Mouse (Mus musculus) adrenal gland, postnatal 36 days (tissue): ENCODE measurements around the gene Trem3. TPM values are rescaled to one million over a fixed set of nuclear protein-coding genes. Genes with fewer than 3 reads are reported as not detected.

ENCODE experiments used
- DNase-seq, 2 experiments: peaks; one replicate each; pipeline ENCODE4 v3.0.0; 2021; ENCODE audit warnings: mixed read lengths in 1 of 2
- long read RNA-seq, 2 experiments: library from polyadenylated mRNA; stranded (forward); transcript quantifications; one replicate each; pipeline ENCODE4 v2.0.0; 2021; ENCODE audit warnings: borderline sequencing depth in 2 of 2
- total RNA-seq, 2 experiments: library from RNA; stranded (reverse); gene quantifications; 2 replicates each; pipeline ENCODE4 v1.2.3; 2021

The Trem3 gene
- not detected for total RNA-seq
- long read RNA-seq, experiment 1: 0 reads
- long read RNA-seq, experiment 2: 0 reads

GRCm38 (mm10) chr17:48247221-48247928, at the start of gene Trem3:
Trem3 (plus strand) TSS chr17:48247777.
- no peak for DNase-seq

- no peak for DNase-seq
These were observed 44.5 kb upstream of the Trem3 start for GRCm38 (mm10) chr17:48203086-48203485.

- no peak for DNase-seq
These were observed 35.0 kb upstream of the Trem3 start for GRCm38 (mm10) chr17:48212596-48212995.

- DNase-seq: no peak
These were observed 34.1 kb upstream of the Trem3 start for GRCm38 (mm10) chr17:48213511-48213910.

GRCm38 (mm10) chr17:48215429-48215828, 32.1 kb upstream of the Trem3 start:
- no peak for DNase-seq

GRCm38 (mm10) chr17:48230680-48231079, 16.9 kb upstream of the Trem3 start:
- no peak for DNase-seq

- DNase-seq: no peak
These were observed 15.1 kb upstream of the Trem3 start, which contains the start of gene Trem1 for GRCm38 (mm10) chr17:48232518-48232917. Trem1 (plus strand) TSS chr17:48232768.

GRCm38 (mm10) chr17:48233789-48234188, 13.8 kb upstream of the Trem3 start:
- DNase-seq: no peak

- DNase-seq: no peak
These were observed 13.0 kb upstream of the Trem3 start for GRCm38 (mm10) chr17:48234550-48234949.

- DNase-seq: no peak
These were observed 11.7 kb upstream of the Trem3 start for GRCm38 (mm10) chr17:48235773-48236370.

- DNase-seq: no peak
These were observed 10.0 kb upstream of the Trem3 start for GRCm38 (mm10) chr17:48237621-48238020.

- no peak for DNase-seq
These were observed 1.5 kb downstream of the Trem3 start for GRCm38 (mm10) chr17:48249039-48249438.

GRCm38 (mm10) chr17:48249501-48249900, 1.9 kb downstream of the Trem3 start:
- peak in 1 of 2 experiments; percentile 24 for DNase-seq

GRCm38 (mm10) chr17:48250631-48251030, 3.1 kb downstream of the Trem3 start:
- no peak for DNase-seq

- DNase-seq: no peak
These were observed 9.0 kb downstream of the Trem3 start for GRCm38 (mm10) chr17:48256575-48256974.

GRCm38 (mm10) chr17:48261868-48262267, 14.3 kb downstream of the Trem3 start:
- DNase-seq: no peak

- no peak for DNase-seq
These were observed 16.3 kb downstream of the Trem3 start, which contains the start of gene Treml4 for GRCm38 (mm10) chr17:48263741-48264362. Treml4 (plus strand) TSS chr17:48264295.

GRCm38 (mm10) chr17:48264662-48265061, 17.1 kb downstream of the Trem3 start:
- no peak for DNase-seq

GRCm38 (mm10) chr17:48266138-48266537, 18.6 kb downstream of the Trem3 start:
- DNase-seq: no peak

- no peak for DNase-seq
These were observed 19.2 kb downstream of the Trem3 start for GRCm38 (mm10) chr17:48266610-48267304.

GRCm38 (mm10) chr17:48267591-48267990, 20.0 kb downstream of the Trem3 start:
- no peak for DNase-seq

- DNase-seq: no peak
These were observed 20.7 kb downstream of the Trem3 start for GRCm38 (mm10) chr17:48268276-48268675.

GRCm38 (mm10) chr17:48269833-48270232, 22.3 kb downstream of the Trem3 start:
- DNase-seq: no peak
